Mouse (Mus musculus): Measurements from ENCODE around the gene Cbx1. TPM values are rescaled to one million over a fixed set of nuclear protein-coding genes. Genes with fewer than 3 reads are reported as not detected.

Gene Cbx1
- 73.6 and 73.9 TPM in 2 replicates for polyA plus RNA-seq (2012; rRNA removed)

GRCm38 (mm10) chr11:96788871-96789795 lies at the start of gene Cbx1:
Gene Cbx1 (plus strand): TSS chr11:96789127.

GRCm38 (mm10) chr11:96776968-96777962 lies 11.7 kb upstream of the Cbx1 start, which contains the start of gene Snx11:
Gene Snx11 (minus strand): TSS chr11:96777559.

GRCm38 (mm10) chr11:96829813-96830538 lies 41.0 kb downstream of the Cbx1 start, which contains the start of gene Nfe2l1:
Gene Nfe2l1 (minus strand): TSS chr11:96829968.

GRCm38 (mm10) chr11:96849681-96850467 lies 60.9 kb downstream of the Cbx1 start, which contains the start of gene Copz2:
Gene Copz2 (plus strand): TSS chr11:96849870.

Other genes starting within 250 kb of the Cbx1 start
- gene Snx11, start 11.6 kb upstream of the Cbx1 start, polyA plus RNA-seq (2012; rRNA removed): 49.5 and 52.2 TPM in 2 replicates
- gene Nfe2l1, start 40.8 kb downstream of the Cbx1 start, polyA plus RNA-seq (2012; rRNA removed): 78.5 and 81.8 TPM in 2 replicates
- gene Copz2, start 60.7 kb downstream of the Cbx1 start, polyA plus RNA-seq (2012; rRNA removed): 10.3 and 17.6 TPM in 2 replicates
- gene Cdk5rap3, start 127.4 kb downstream of the Cbx1 start, polyA plus RNA-seq (2012; rRNA removed): 68.0 and 72.3 TPM in 2 replicates
- gene Prr15l, start 139.0 kb downstream of the Cbx1 start, polyA plus RNA-seq (2012; rRNA removed): 0.08 TPM in 1 of 2 replicates, not detected in the other
- gene Pnpo, start 154.9 kb downstream of the Cbx1 start, polyA plus RNA-seq (2012; rRNA removed): 15.3 and 15.4 TPM in 2 replicates
- 6.9 and 8.5 TPM in 2 replicates for gene Sp2, start 193.8 kb downstream of the Cbx1 start, polyA plus RNA-seq (2012; rRNA removed)
- gene Sp6, start 224.3 kb downstream of the Cbx1 start, polyA plus RNA-seq (2012; rRNA removed): 0.78 and 0.79 TPM in 2 replicates
- 11.7 and 12.0 TPM in 2 replicates for gene Scrn2, start 240.8 kb downstream of the Cbx1 start, polyA plus RNA-seq (2012; rRNA removed)

All from central nervous system, embryonic 18 days (tissue).